Mouse (Mus musculus): ENCODE results near the gene Slc12a8. TPM values are rescaled to one million over a fixed set of nuclear protein-coding genes. Genes with fewer than 3 reads are reported as not detected.

Slc12a8 gene
- polyA plus RNA-seq, 1 experiment from 2014 or later, result 4.0 TPM

DNA sequence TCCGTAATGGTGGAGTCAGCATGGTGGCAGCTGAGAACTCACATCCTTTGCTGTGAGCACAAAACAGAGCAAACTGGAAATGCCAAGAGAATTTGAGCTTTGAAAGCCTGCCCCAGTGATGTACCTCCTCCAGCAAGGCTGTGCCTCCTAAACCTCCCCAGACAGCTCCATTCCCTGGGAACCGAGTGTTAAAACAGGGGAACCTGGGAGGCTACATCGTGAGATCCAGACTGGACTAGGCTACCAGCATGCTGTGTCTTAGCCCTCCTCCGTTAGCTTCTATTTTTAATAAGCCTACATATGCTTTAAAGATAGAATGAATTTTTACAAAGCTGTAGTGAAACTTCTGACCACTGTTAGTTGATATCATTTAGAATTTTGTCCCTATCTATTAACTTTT, 184.7 kb downstream of the Slc12a8 start:
- Histone ChIP-seq H3K4me2 (replicated peaks; ENCODE audit: low read depth) (no peak overlapping the region), H3K9ac (ENCODE audit: low read length) (no peak overlapping the region), H3K36me3 (ENCODE audit: control insufficient read depth, insufficient read depth, low read length) (no peaks in the 10 kb centered on the region), H3K4me3 (ENCODE audit: low read depth, low read length) (no peak overlapping the region), H3K9me3 (ENCODE audit: control insufficient read depth, low read length) (no peaks in the 10 kb centered on the region), H3K27ac (replicated peaks) (no peak overlapping the region), H3K27me3 (ENCODE audit: control insufficient read depth, insufficient read depth, low read length) (no peaks in the 10 kb centered on the region), H3K4me1 (replicated peaks; ENCODE audit: control insufficient read depth, insufficient read depth) (0 out of 2 replicates have a peak, but pooled peaks cover 5% of the 10 kb centered on the region)
- no peak for ATAC-seq (ENCODE audit: low FRiP score, low TSS enrichment)
- DNase-seq (ENCODE audit: low spot score), result no peak
- 94% methylated on average over 4 of the region's 4 CpGs for WGBS
- TF ChIP-seq EP300 (optimal IDR thresholded peaks at IDR 0.05) (no peak), CTCF (IDR thresholded peaks at IDR 0.05; ENCODE audit: low read depth) (no peak)

DNA sequence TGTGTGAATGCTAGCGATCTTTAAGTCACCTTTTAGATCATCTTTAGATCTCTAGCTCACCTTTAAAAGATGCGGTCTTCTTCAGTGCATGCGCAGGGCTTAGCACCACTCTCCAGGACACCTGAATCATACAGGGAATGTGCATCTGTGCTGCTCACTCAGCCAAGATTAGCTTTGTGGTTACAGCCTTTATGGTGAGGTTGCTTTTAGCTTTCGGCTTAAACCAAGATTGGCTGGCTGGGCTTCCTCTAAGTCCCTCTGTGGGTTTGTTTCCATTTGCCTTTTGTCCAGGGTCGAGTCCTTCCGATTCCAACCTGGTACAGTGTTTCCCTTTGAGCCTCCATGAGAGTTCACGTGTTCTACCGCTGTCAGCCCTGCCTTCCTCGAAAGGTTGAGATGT, 187.2 kb downstream of the Slc12a8 start:
- Histone ChIP-seq H3K27me3 (ENCODE audit: control insufficient read depth, insufficient read depth, low read length) (no peaks in the 10 kb centered on the region), H3K9me3 (ENCODE audit: control insufficient read depth, low read length) (no peaks in the 10 kb centered on the region), H3K36me3 (ENCODE audit: control insufficient read depth, insufficient read depth, low read length) (no peaks in the 10 kb centered on the region), H3K4me1 (replicated peaks; ENCODE audit: control insufficient read depth, insufficient read depth) (no peaks in the 10 kb centered on the region), H3K27ac (replicated peaks) (no peak overlapping the region), H3K4me3 (ENCODE audit: low read depth, low read length) (no peak overlapping the region), H3K4me2 (replicated peaks; ENCODE audit: low read depth) (no peak overlapping the region), H3K9ac (ENCODE audit: low read length) (no peak overlapping the region)
- no peak for ATAC-seq (ENCODE audit: low FRiP score, low TSS enrichment)
- WGBS, result 81% methylated on average over 9 of the region's 9 CpGs
- no peak for TF ChIP-seq CTCF (IDR thresholded peaks at IDR 0.05; ENCODE audit: low read depth)
- TF ChIP-seq EP300 (optimal IDR thresholded peaks at IDR 0.05), result no peak
- DNase-seq (ENCODE audit: low spot score), result no peak

DNA sequence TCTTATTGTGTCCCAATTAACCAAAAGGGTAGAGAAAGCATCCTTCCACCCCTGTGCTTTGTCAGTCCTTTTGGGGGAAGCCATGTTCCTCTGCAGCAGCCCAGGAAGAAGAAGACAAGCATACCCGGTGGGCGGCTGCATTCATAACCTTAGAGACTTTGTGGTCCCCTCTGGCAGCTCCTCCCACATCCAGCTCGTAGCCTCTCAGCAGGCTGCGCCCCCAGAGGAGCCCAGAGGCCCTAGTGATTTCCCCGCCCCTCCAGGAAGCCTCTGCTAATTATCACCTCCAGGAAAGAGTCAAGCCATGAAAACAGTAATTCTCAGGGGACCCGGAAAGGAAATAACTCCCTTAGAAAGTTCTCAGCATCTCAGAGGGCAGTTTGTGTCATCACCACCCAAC, 188.1 kb downstream of the Slc12a8 start:
- no peak for TF ChIP-seq EP300 (optimal IDR thresholded peaks at IDR 0.05)
- no peak for TF ChIP-seq CTCF (IDR thresholded peaks at IDR 0.05; ENCODE audit: low read depth)
- H3K4me2 ChIP-seq (replicated peaks; ENCODE audit: low read depth), result no peak overlapping the region

DNA sequence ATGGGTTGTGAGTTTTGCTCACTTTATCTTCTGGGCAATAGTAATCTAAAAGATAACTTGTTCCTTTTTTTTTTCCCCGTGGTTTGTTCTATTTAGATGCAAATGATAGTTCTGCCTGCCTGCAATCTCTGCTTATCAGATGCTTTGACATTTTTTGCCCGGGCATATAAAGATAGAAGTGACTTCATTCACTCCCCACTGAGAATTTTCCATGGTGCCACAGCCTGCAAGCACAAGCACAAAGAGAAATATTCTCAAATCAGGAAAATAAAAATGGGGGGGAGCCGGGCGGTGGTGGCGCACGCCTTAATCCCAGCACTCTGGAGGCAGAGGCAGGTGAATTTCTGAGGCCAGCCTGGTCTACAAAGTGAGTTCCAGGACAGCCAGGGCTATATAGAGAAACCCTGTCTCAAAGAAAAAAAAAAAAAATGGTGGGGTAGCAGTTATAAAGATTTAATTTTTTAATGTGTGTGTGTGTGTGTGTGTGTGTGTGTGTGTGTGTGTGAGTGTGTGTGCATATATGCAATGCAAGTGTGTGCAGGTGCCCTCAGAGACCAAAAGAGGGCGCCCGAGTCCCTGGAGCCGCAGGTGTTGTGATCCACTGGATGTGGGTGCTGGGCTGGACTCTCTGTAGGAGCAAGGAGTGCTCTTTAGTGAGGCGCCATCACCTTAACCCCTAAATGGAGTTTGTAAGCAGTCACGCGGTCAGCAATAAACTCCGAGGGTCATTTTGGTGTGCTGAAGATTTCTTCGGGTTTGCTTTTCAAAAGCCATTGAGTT, 189.2 kb downstream of the Slc12a8 start:
- ATAC-seq (ENCODE audit: low FRiP score, low TSS enrichment), result no peak
- WGBS, result 93% methylated on average over 14 of the region's 14 CpGs

More for the DNA sequence above, 188.1 kb downstream of the Slc12a8 start:
- WGBS, result 36% methylated on average over 6 of the region's 6 CpGs
- Histone ChIP-seq H3K4me1 (replicated peaks; ENCODE audit: control insufficient read depth, insufficient read depth) (no peaks in the 10 kb centered on the region), H3K9me3 (ENCODE audit: control insufficient read depth, low read length) (no peaks in the 10 kb centered on the region), H3K9ac (ENCODE audit: low read length) (no peak overlapping the region), H3K27ac (replicated peaks) (no peak overlapping the region), H3K36me3 (ENCODE audit: control insufficient read depth, insufficient read depth, low read length) (no peaks in the 10 kb centered on the region), H3K27me3 (ENCODE audit: control insufficient read depth, insufficient read depth, low read length) (no peaks in the 10 kb centered on the region), H3K4me3 (ENCODE audit: low read depth, low read length) (no peak overlapping the region)
- DNase-seq (ENCODE audit: low spot score) (no peak), ATAC-seq (ENCODE audit: low FRiP score, low TSS enrichment) (no peak)

DNA sequence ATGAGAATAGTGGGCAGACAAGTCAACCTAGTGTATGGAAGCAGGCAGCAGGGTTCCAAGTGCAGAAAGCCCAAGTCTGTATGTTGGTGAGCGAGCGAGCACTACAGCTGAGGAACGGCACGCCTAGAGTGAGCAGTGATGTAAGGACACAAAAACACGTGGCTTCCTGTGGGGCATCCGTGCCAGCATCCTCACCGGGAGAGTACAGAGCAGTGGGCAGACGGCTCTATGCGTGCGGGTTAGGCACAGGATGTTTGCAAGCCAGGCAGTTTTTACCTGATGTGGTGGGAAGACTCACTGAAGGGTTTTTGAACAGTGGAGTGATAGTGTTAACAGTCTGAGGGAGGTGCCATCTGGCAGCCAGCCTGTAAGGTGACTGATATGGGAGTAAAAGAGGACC, 190.9 kb downstream of the Slc12a8 start:
- DNase-seq (ENCODE audit: low spot score) (no peak), ATAC-seq (ENCODE audit: low FRiP score, low TSS enrichment) (no peak)
- TF ChIP-seq CTCF (IDR thresholded peaks at IDR 0.05; ENCODE audit: low read depth) (no peak), EP300 (optimal IDR thresholded peaks at IDR 0.05) (no peak)
- Histone ChIP-seq H3K4me1 (replicated peaks; ENCODE audit: control insufficient read depth, insufficient read depth) (no peaks in the 10 kb centered on the region), H3K27me3 (ENCODE audit: control insufficient read depth, insufficient read depth, low read length) (no peaks in the 10 kb centered on the region), H3K4me3 (ENCODE audit: low read depth, low read length) (no peak overlapping the region), H3K9me3 (ENCODE audit: control insufficient read depth, low read length) (no peaks in the 10 kb centered on the region), H3K27ac (replicated peaks) (no peak overlapping the region), H3K9ac (ENCODE audit: low read length) (no peak overlapping the region), H3K4me2 (replicated peaks; ENCODE audit: low read depth) (no peak overlapping the region), H3K36me3 (ENCODE audit: control insufficient read depth, insufficient read depth, low read length) (peaks cover 3% of the 10 kb centered on the region; the same call in 1 of the 2 replicates)
- 90% methylated on average over 10 of the region's 10 CpGs for WGBS

More for the DNA sequence above, 189.2 kb downstream of the Slc12a8 start:
- TF ChIP-seq CTCF (IDR thresholded peaks at IDR 0.05; ENCODE audit: low read depth) (0 out of 2 replicates have a peak, but pooled peaks have one; percentile 10), EP300 (optimal IDR thresholded peaks at IDR 0.05) (no peak)
- Histone ChIP-seq H3K4me1 (replicated peaks; ENCODE audit: control insufficient read depth, insufficient read depth) (no peaks in the 10 kb centered on the region), H3K27me3 (ENCODE audit: control insufficient read depth, insufficient read depth, low read length) (no peaks in the 10 kb centered on the region), H3K4me3 (ENCODE audit: low read depth, low read length) (no peak overlapping the region), H3K27ac (replicated peaks) (no peak overlapping the region), H3K9me3 (ENCODE audit: control insufficient read depth, low read length) (no peaks in the 10 kb centered on the region), H3K4me2 (replicated peaks; ENCODE audit: low read depth) (no peak overlapping the region), H3K36me3 (ENCODE audit: control insufficient read depth, insufficient read depth, low read length) (peaks cover 3% of the 10 kb centered on the region; the same call in 1 of the 2 replicates), H3K9ac (ENCODE audit: low read length) (no peak overlapping the region)
- no peak for DNase-seq (ENCODE audit: low spot score)
